Mouse (Mus musculus): ENCODE measurements at regions not wholly inside any gene's neighbourhood (a gene's known extent, or its start where the extent isn't known, plus 50 kb on each side); places are given as distances from the start of the nearest gene placed in this dataset.

DNA sequence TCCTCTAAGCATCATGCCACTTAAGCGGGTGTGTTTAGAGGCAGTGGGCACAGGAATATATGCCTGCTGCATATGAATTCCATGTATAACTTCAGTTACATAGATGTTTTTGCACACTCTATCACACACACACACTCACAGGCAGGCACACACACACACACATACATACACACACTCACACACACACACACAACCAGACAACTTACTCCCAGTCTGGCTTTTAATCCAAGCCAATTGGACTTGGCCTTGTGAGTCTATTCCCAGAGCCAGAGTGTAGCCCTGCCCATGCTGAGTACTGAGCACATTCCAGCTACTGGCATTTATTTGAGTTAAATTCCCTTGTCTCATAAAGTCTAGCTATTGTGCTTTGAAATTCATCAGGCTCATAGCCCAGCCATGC is 357.7 kb downstream of the Lmx1a start:
- Histone ChIP-seq H3K9me3 (replicated peaks; ENCODE audit: insufficient read depth, low read length) (no peaks in the 10 kb centered on the region), H3K79me2 (ENCODE audit: control insufficient read depth, insufficient read depth, low read length, poor library complexity) (no peaks in the 10 kb centered on the region), H3K9ac (ENCODE audit: control insufficient read depth, low read depth, low read length, poor library complexity, severe bottlenecking) (no peak overlapping the region), H3K4me1 (ENCODE audit: control insufficient read depth in 1 of 2, insufficient read depth in 2 of 2, low read length in 2 of 2) (no peaks in the 10 kb centered on the region), H3K4me3 (ENCODE audit: control insufficient read depth in 1 of 2, insufficient read depth in 1 of 2, low read depth in 2 of 2, low read length in 2 of 2) (no peak overlapping the region), H3K36me3 (ENCODE audit: control insufficient read depth in 1 of 2, insufficient read depth in 2 of 2, low read length in 2 of 2) (no peaks in the 10 kb centered on the region), H3K27me3 (ENCODE audit: control insufficient read depth in 1 of 2, insufficient read depth in 2 of 2, low read length in 2 of 2) (no peaks in the 10 kb centered on the region), H3K27ac (ENCODE audit: control insufficient read depth, low read depth, low read length) (no peak overlapping the region)
- TF ChIP-seq BHLHE40 (IDR thresholded peaks at IDR 0.05; ENCODE audit: borderline replicate concordance, low read depth, low read length) (no peak), TCF12 (IDR thresholded peaks at IDR 0.05; ENCODE audit: low read depth, low read length) (no peak), MYB (IDR thresholded peaks at IDR 0.05; ENCODE audit: low read depth, low read length) (no peak), KAT2A (conservative IDR thresholded peaks at IDR 0.05; ENCODE audit: low read depth, low read length) (no peak), SMC3 (IDR thresholded peaks at IDR 0.05; ENCODE audit: low read depth, low read length) (no peak), MYC (IDR thresholded peaks at IDR 0.05; ENCODE audit: low read depth, low read length) (no peak), HCFC1 (IDR thresholded peaks at IDR 0.05; ENCODE audit: low read depth, low read length) (no peak), SIN3A (IDR thresholded peaks at IDR 0.05; ENCODE audit: low read length) (no peak), ZKSCAN1 (IDR thresholded peaks at IDR 0.05; ENCODE audit: low read depth, low read length) (no peak)
- DNase-seq (ENCODE audit: low read depth, low spot score): no peak

DNA sequence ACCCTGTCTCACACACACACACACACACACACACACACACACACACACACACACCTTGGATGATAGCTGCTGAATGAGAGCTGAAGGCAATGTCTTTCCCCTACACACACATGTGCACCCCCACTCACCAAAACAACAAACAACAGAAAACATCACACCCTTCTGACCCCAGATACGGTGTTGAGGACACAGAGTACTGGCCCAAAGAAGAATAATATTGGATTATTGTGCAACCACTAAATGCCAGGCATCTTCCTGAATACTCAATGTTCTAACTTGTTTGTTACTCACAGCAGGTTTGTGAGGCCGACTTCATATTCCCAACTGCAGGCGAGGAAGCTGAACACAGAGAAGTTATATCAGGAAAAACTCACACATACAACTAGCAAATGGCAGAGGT is 360.9 kb downstream of the Lmx1a start:
- Histone ChIP-seq H3K9me3 (replicated peaks; ENCODE audit: insufficient read depth, low read length) (no peaks in the 10 kb centered on the region), H3K79me2 (ENCODE audit: control insufficient read depth, insufficient read depth, low read length, poor library complexity) (no peaks in the 10 kb centered on the region), H3K36me3 (ENCODE audit: control insufficient read depth in 1 of 2, insufficient read depth in 2 of 2, low read length in 2 of 2) (no peaks in the 10 kb centered on the region), H3K27ac (ENCODE audit: control insufficient read depth, low read depth, low read length) (no peak overlapping the region), H3K27me3 (ENCODE audit: control insufficient read depth in 1 of 2, insufficient read depth in 2 of 2, low read length in 2 of 2) (no peaks in the 10 kb centered on the region), H3K4me3 (ENCODE audit: control insufficient read depth in 1 of 2, insufficient read depth in 1 of 2, low read depth in 2 of 2, low read length in 2 of 2) (no peak overlapping the region), H3K9ac (ENCODE audit: control insufficient read depth, low read depth, low read length, poor library complexity, severe bottlenecking) (no peak overlapping the region), H3K4me1 (ENCODE audit: control insufficient read depth in 1 of 2, insufficient read depth in 2 of 2, low read length in 2 of 2) (no peaks in the 10 kb centered on the region)
- DNase-seq (ENCODE audit: low read depth, low spot score): no peak
- no peak for TF ChIP-seq BHLHE40 (IDR thresholded peaks at IDR 0.05; ENCODE audit: borderline replicate concordance, low read depth, low read length)
- no peak for TF ChIP-seq ETS1 (IDR thresholded peaks at IDR 0.05; ENCODE audit: low read depth, low read length)
- TF ChIP-seq ZC3H11A (IDR thresholded peaks at IDR 0.05; ENCODE audit: low read depth, low read length): no peak
- no peak for TF ChIP-seq RCOR1 (IDR thresholded peaks at IDR 0.05; ENCODE audit: low read depth, low read length)
- TF ChIP-seq ZNF384 (IDR thresholded peaks at IDR 0.05; ENCODE audit: low read depth, low read length): no peak

DNA sequence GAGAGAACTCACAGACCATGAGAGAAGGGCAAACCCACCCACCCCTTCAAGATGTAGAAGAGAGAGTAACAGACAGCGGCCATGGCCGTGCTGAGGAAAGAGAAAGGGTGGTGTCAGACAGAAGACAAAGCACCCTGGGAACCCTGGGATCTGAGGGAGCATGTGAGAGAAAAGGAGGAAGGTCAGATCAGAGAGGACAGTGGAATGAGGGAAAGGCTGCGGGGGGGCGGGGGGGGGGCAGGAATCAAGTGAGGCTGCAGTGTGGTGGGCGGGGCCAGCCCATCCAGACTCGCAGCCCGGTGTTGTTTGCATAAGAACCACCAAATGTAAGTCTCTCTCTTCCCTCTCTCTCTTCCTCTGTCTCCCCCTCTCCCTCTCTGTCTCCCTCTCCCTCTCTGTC is 367.4 kb downstream of the Lmx1a start:
- no peak overlapping the region for H3K9ac ChIP-seq (ENCODE audit: control insufficient read depth, low read depth, low read length, poor library complexity, severe bottlenecking)
- TF ChIP-seq KAT2A (conservative IDR thresholded peaks at IDR 0.05; ENCODE audit: low read depth, low read length): no peak
- TF ChIP-seq USF2 (IDR thresholded peaks at IDR 0.05; ENCODE audit: borderline replicate concordance in 1 of 2, insufficient read depth in 1 of 2, low read depth in 1 of 2, low read length in 2 of 2): no peak
- TF ChIP-seq USF1 (IDR thresholded peaks at IDR 0.05; ENCODE audit: low read depth, low read length): no peak
- TF ChIP-seq E2F4 (IDR thresholded peaks at IDR 0.05; ENCODE audit: borderline replicate concordance, low read depth, low read length): no peak
- no peak for TF ChIP-seq GATA1 (IDR thresholded peaks at IDR 0.05; ENCODE audit: low read depth, low read length)
- TF ChIP-seq MXI1 (IDR thresholded peaks at IDR 0.05; ENCODE audit: low read depth, low read length): no peak
- no peak for TF ChIP-seq ZC3H11A (IDR thresholded peaks at IDR 0.05; ENCODE audit: low read depth, low read length)
- TF ChIP-seq ZNF384 (IDR thresholded peaks at IDR 0.05; ENCODE audit: low read depth, low read length): no peak
- TF ChIP-seq MYC (IDR thresholded peaks at IDR 0.05; ENCODE audit: low read depth, low read length): no peak
- no peak for TF ChIP-seq TAL1 (IDR thresholded peaks at IDR 0.05; ENCODE audit: low read length)
- TF ChIP-seq MEF2A (IDR thresholded peaks at IDR 0.05; ENCODE audit: extremely low read depth, insufficient replicate concordance, low read depth, low read length, poor library complexity, severe bottlenecking): no peak
- TF ChIP-seq UBTF (IDR thresholded peaks at IDR 0.05; ENCODE audit: borderline replicate concordance, insufficient read depth, low read depth, low read length): no peak
- no peak for TF ChIP-seq POLR2AphosphoS2 (IDR thresholded peaks at IDR 0.05; ENCODE audit: low read length)
- TF ChIP-seq NRF1 (IDR thresholded peaks at IDR 0.05; ENCODE audit: insufficient read depth, low read depth, low read length, poor library complexity, severe bottlenecking): no peak
- no peak for TF ChIP-seq RAD21 (IDR thresholded peaks at IDR 0.05; ENCODE audit: low read depth, low read length)
- TF ChIP-seq POLR2A (IDR thresholded peaks at IDR 0.05; ENCODE audit: control insufficient read depth in 1 of 2, insufficient read depth in 1 of 2, low read depth in 1 of 2, low read length in 2 of 2, poor library complexity in 1 of 2): no peak
- H3K27me3 ChIP-seq (ENCODE audit: control insufficient read depth in 1 of 2, insufficient read depth in 2 of 2, low read length in 2 of 2): no peaks in the 10 kb centered on the region
- DNase-seq (ENCODE audit: low read depth, low spot score): no peak
- H3K79me2 ChIP-seq (ENCODE audit: control insufficient read depth, insufficient read depth, low read length, poor library complexity): no peaks in the 10 kb centered on the region
- no peak overlapping the region for H3K27ac ChIP-seq (ENCODE audit: control insufficient read depth, low read depth, low read length)
- H3K36me3 ChIP-seq (ENCODE audit: control insufficient read depth in 1 of 2, insufficient read depth in 2 of 2, low read length in 2 of 2): no peaks in the 10 kb centered on the region
- no peak overlapping the region for H3K4me3 ChIP-seq (ENCODE audit: control insufficient read depth in 1 of 2, insufficient read depth in 1 of 2, low read depth in 2 of 2, low read length in 2 of 2)
- no peaks in the 10 kb centered on the region for H3K4me1 ChIP-seq (ENCODE audit: control insufficient read depth in 1 of 2, insufficient read depth in 2 of 2, low read length in 2 of 2)
- H3K9me3 ChIP-seq (replicated peaks; ENCODE audit: insufficient read depth, low read length): no peaks in the 10 kb centered on the region
